Mouse (Mus musculus): ENCODE data around the gene Rps6ka4. TPM values are rescaled to one million over a fixed set of nuclear protein-coding genes. Genes with fewer than 3 reads are reported as not detected.

Gene Rps6ka4
- total RNA-seq, 2 experiments from 2014 or later, result 9.4 to 10.2 TPM

GRCm38 (mm10) chr19:6853903-6854302 is 13.5 kb upstream of the Rps6ka4 start:
- no peak for ATAC-seq (replicated peaks; ENCODE audit: low FRiP score, low TSS enrichment, poor library complexity, severe bottlenecking)

GRCm38 (mm10) chr19:6852393-6853305 is 12.2 kb upstream of the Rps6ka4 start:
- no peak for ATAC-seq (replicated peaks; ENCODE audit: low FRiP score, low TSS enrichment, poor library complexity, severe bottlenecking)

- no peak for ATAC-seq (replicated peaks; ENCODE audit: low FRiP score, low TSS enrichment, poor library complexity, severe bottlenecking)
Observed at GRCm38 (mm10) chr19:6851497-6851896, 11.1 kb upstream of the Rps6ka4 start.

GRCm38 (mm10) chr19:6849506-6850068 is 9.2 kb upstream of the Rps6ka4 start:
- ATAC-seq (replicated peaks; ENCODE audit: low FRiP score, low TSS enrichment, poor library complexity, severe bottlenecking), result no peak

GRCm38 (mm10) chr19:6847841-6848517 is 7.5 kb upstream of the Rps6ka4 start:
- ATAC-seq (replicated peaks; ENCODE audit: low FRiP score, low TSS enrichment, poor library complexity, severe bottlenecking), result no peak

- no peak for ATAC-seq (replicated peaks; ENCODE audit: low FRiP score, low TSS enrichment, poor library complexity, severe bottlenecking)
Observed at GRCm38 (mm10) chr19:6846050-6846449, 5.6 kb upstream of the Rps6ka4 start.

GRCm38 (mm10) chr19:6842353-6842752 is 1.9 kb upstream of the Rps6ka4 start:
- ATAC-seq (replicated peaks; ENCODE audit: low FRiP score, low TSS enrichment, poor library complexity, severe bottlenecking), result no peak

- no peak for ATAC-seq (replicated peaks; ENCODE audit: low FRiP score, low TSS enrichment, poor library complexity, severe bottlenecking)
Observed at GRCm38 (mm10) chr19:6841292-6841597, 809 bp upstream of the Rps6ka4 start.

- ATAC-seq (replicated peaks; ENCODE audit: low FRiP score, low TSS enrichment, poor library complexity, severe bottlenecking), result peak; percentile 8; the same call in 1 of the 2 replicates
Observed at GRCm38 (mm10) chr19:6839615-6840474, 591 bp downstream of the Rps6ka4 start.

- ATAC-seq (replicated peaks; ENCODE audit: low FRiP score, low TSS enrichment, poor library complexity, severe bottlenecking), result peak; percentile 89
Observed at GRCm38 (mm10) chr19:6832363-6832762, 8.1 kb downstream of the Rps6ka4 start.

- ATAC-seq (replicated peaks; ENCODE audit: low FRiP score, low TSS enrichment, poor library complexity, severe bottlenecking), result no peak
Observed at GRCm38 (mm10) chr19:6831331-6831730, 9.1 kb downstream of the Rps6ka4 start.

GRCm38 (mm10) chr19:6830556-6831316 is 9.7 kb downstream of the Rps6ka4 start:
- ATAC-seq (replicated peaks; ENCODE audit: low FRiP score, low TSS enrichment, poor library complexity, severe bottlenecking), result no peak

- ATAC-seq (replicated peaks; ENCODE audit: low FRiP score, low TSS enrichment, poor library complexity, severe bottlenecking), result no peak
Observed at GRCm38 (mm10) chr19:6829870-6830555, 10.4 kb downstream of the Rps6ka4 start.

GRCm38 (mm10) chr19:6829069-6829468 is 11.4 kb downstream of the Rps6ka4 start:
- no peak for ATAC-seq (replicated peaks; ENCODE audit: low FRiP score, low TSS enrichment, poor library complexity, severe bottlenecking)

- no peak for ATAC-seq (replicated peaks; ENCODE audit: low FRiP score, low TSS enrichment, poor library complexity, severe bottlenecking)
Observed at GRCm38 (mm10) chr19:6826601-6827000, 13.8 kb downstream of the Rps6ka4 start.

GRCm38 (mm10) chr19:6825384-6825783 is 15.1 kb downstream of the Rps6ka4 start:
- ATAC-seq (replicated peaks; ENCODE audit: low FRiP score, low TSS enrichment, poor library complexity, severe bottlenecking), result no peak

GRCm38 (mm10) chr19:6820538-6821195 is 19.8 kb downstream of the Rps6ka4 start:
- no peak for ATAC-seq (replicated peaks; ENCODE audit: low FRiP score, low TSS enrichment, poor library complexity, severe bottlenecking)

All from megakaryocyte-erythroid progenitor cell, adult 5-6 weeks (primary cell).